Mouse (Mus musculus) hindbrain, embryonic 10.5 days (tissue): Measurements from ENCODE around the gene Elmsan1. TPM values are rescaled to one million over a fixed set of nuclear protein-coding genes. Genes with fewer than 3 reads are reported as not detected.
"Not testable (repeated sequence)": the region's sequence is repeated elsewhere in the genome, so short reads cannot be mapped to it uniquely, and the experiment has no call there.

Experiments used
- DNase-seq: peaks from one replicate; pipeline ENCODE4 v3.0.0-alpha.2; 2017; ENCODE audit warnings: low spot score
- H3K27ac ChIP-seq: fragments of 300-500 bp; sonication (generic); 2 replicates; pipeline ENCODE4 v1.5.1; 2016; ENCODE audit warnings: mild to moderate bottlenecking, moderate library complexity
- H3K27me3 ChIP-seq: fragments of 300-500 bp; sonication (generic); 2 replicates; pipeline ENCODE4 v1.6.1; 2016; ENCODE audit warnings: mild to moderate bottlenecking; ENCODE audit not compliant: poor library complexity, insufficient read depth, severe bottlenecking
- H3K36me3 ChIP-seq: fragments of 300-500 bp; sonication (generic); 2 replicates; pipeline ENCODE4 v1.6.1; 2016; ENCODE audit warnings: mild to moderate bottlenecking, moderate library complexity
- H3K4me1 ChIP-seq: fragments of 300-500 bp; sonication (generic); replicated peaks from 2 replicates; pipeline ENCODE4 v1.6.1; 2016; ENCODE audit warnings: mild to moderate bottlenecking
- H3K4me3 ChIP-seq: fragments of 300-500 bp; sonication (generic); 2 replicates; pipeline ENCODE4 v1.5.1; 2016; ENCODE audit warnings: mild to moderate bottlenecking, moderate library complexity
- H3K9me3 ChIP-seq: fragments of 300-500 bp; sonication (generic); 2 replicates; pipeline ENCODE4 v1.6.1; 2016; ENCODE audit warnings: mild to moderate bottlenecking, moderate library complexity
- WGBS: fragments of 180-500 bp; shearing (Covaris S2); methylation state at CpG from one replicate; pipeline ENCODE4 v1.1.7; 2016; 5-methylcytosine and 5-hydroxymethylcytosine counted together
- polyA plus RNA-seq: library from polyadenylated mRNA; unstranded; fragments of >200 nt; fragmentation: Nextera tagmentation; extraction: Ambion mirVana; gene quantifications from 2 replicates; pipeline ENCODE4 v1.2.1, GENCODE M21; 2016

Gene Elmsan1
- 6.5 and 8.2 TPM in 2 replicates for polyA plus RNA-seq

GRCm38 (mm10) chr12:84218289-84219120 lies at the start of gene Elmsan1:
Elmsan1 (minus strand) TSS chr12:84218881.
- DNase-seq: peak; percentile 80
- WGBS: under 1% methylated on average over 82 of the region's 82 CpGs
- H3K4me1 ChIP-seq: peaks cover 83% of the 10 kb centered on the region
- H3K9me3 ChIP-seq: no peaks in the 10 kb centered on the region
- peaks cover 14% of the 10 kb centered on the region for H3K27me3 ChIP-seq
- peak within 1 kb of the TSS; percentile 96 for H3K27ac ChIP-seq
- H3K36me3 ChIP-seq: peaks cover 19% of the 10 kb centered on the region; the same call in 1 of the 2 replicates
- H3K4me3 ChIP-seq: peak within 1 kb of the TSS; percentile 95

- Histone ChIP-seq H3K4me3 (no peak overlapping the region), H3K4me1 (peaks cover 5% of the 10 kb centered on the region; the same call in 1 of the 2 replicates), H3K9me3 (no peaks in the 10 kb centered on the region), H3K27me3 (no peaks in the 10 kb centered on the region), H3K27ac (no peak overlapping the region), H3K36me3 (no peaks in the 10 kb centered on the region)
- WGBS: 73% methylated on average over 2 of the region's 2 CpGs
- no peak for DNase-seq
Observed at GRCm38 (mm10) chr12:84267264-84267663, 48.6 kb upstream of the Elmsan1 start.

- no peak overlapping the region for H3K27ac ChIP-seq
- H3K4me1 ChIP-seq: peaks cover 10% of the 10 kb centered on the region; the same call in 1 of the 2 replicates
- peak; percentile 9 for DNase-seq
- WGBS: 49% methylated on average over 7 of the region's 7 CpGs
- no peak overlapping the region for H3K4me3 ChIP-seq
- no peaks in the 10 kb centered on the region for H3K9me3 ChIP-seq
- H3K36me3 ChIP-seq: no peaks in the 10 kb centered on the region
- H3K27me3 ChIP-seq: no peaks in the 10 kb centered on the region
Observed at GRCm38 (mm10) chr12:84260363-84260762, 41.7 kb upstream of the Elmsan1 start.

GRCm38 (mm10) chr12:84254886-84255285 lies 36.2 kb upstream of the Elmsan1 start:
- 84% methylated on average over 5 of the region's 5 CpGs for WGBS
- Histone ChIP-seq H3K36me3 (no peaks in the 10 kb centered on the region), H3K4me1 (no peaks in the 10 kb centered on the region), H3K4me3 (no peak overlapping the region), H3K27me3 (no peaks in the 10 kb centered on the region), H3K27ac (no peak overlapping the region), H3K9me3 (peaks cover 5% of the 10 kb centered on the region; the same call in 1 of the 2 replicates)
- DNase-seq: no peak

- H3K4me3 ChIP-seq: no peak overlapping the region
- no peak overlapping the region for H3K27ac ChIP-seq
- peaks cover 5% of the 10 kb centered on the region; the same call in 1 of the 2 replicates for H3K9me3 ChIP-seq
- 90% methylated on average over 5 of the region's 5 CpGs for WGBS
- no peaks in the 10 kb centered on the region for H3K36me3 ChIP-seq
- no peaks in the 10 kb centered on the region for H3K27me3 ChIP-seq
- no peak for DNase-seq
- H3K4me1 ChIP-seq: no peaks in the 10 kb centered on the region
Observed at GRCm38 (mm10) chr12:84252811-84253210, 34.1 kb upstream of the Elmsan1 start.

GRCm38 (mm10) chr12:84249217-84249616 lies 30.5 kb upstream of the Elmsan1 start:
- WGBS: 4% methylated on average over 3 of the region's 3 CpGs
- peaks cover 5% of the 10 kb centered on the region; the same call in 1 of the 2 replicates for H3K9me3 ChIP-seq
- peak; percentile 71 for DNase-seq
- no peak overlapping the region for H3K4me3 ChIP-seq
- no peaks in the 10 kb centered on the region for H3K4me1 ChIP-seq
- H3K27ac ChIP-seq: no peak overlapping the region
- H3K36me3 ChIP-seq: no peaks in the 10 kb centered on the region
- no peaks in the 10 kb centered on the region for H3K27me3 ChIP-seq

- H3K4me1 ChIP-seq: no peaks in the 10 kb centered on the region
- no peaks in the 10 kb centered on the region for H3K9me3 ChIP-seq
- no peak overlapping the region for H3K27ac ChIP-seq
- no peak for DNase-seq
- H3K4me3 ChIP-seq: no peak overlapping the region
- H3K36me3 ChIP-seq: no peaks in the 10 kb centered on the region
- WGBS: 64% methylated on average over 5 of the region's 5 CpGs
- no peaks in the 10 kb centered on the region for H3K27me3 ChIP-seq
Observed at GRCm38 (mm10) chr12:84245683-84246082, 27.0 kb upstream of the Elmsan1 start.

GRCm38 (mm10) chr12:84243076-84243770 lies 24.5 kb upstream of the Elmsan1 start:
- WGBS: 84% methylated on average over 7 of the region's 7 CpGs
- H3K36me3 ChIP-seq: no peaks in the 10 kb centered on the region
- DNase-seq: no peak

GRCm38 (mm10) chr12:84237036-84237435 lies 18.4 kb upstream of the Elmsan1 start:
- H3K36me3 ChIP-seq: not testable (repeated sequence)

More at GRCm38 (mm10) chr12:84243076-84243770, 24.5 kb upstream of the Elmsan1 start:
- Histone ChIP-seq H3K9me3 (no peaks in the 10 kb centered on the region), H3K27ac (no peak overlapping the region), H3K4me1 (peaks cover 8% of the 10 kb centered on the region), H3K4me3 (no peak overlapping the region), H3K27me3 (no peaks in the 10 kb centered on the region)

GRCm38 (mm10) chr12:84235981-84236752 lies 17.5 kb upstream of the Elmsan1 start:
- no peak overlapping the region for H3K27ac ChIP-seq
- peaks cover 8% of the 10 kb centered on the region for H3K4me1 ChIP-seq
- H3K27me3 ChIP-seq: no peaks in the 10 kb centered on the region
- DNase-seq: no peak
- no peak overlapping the region for H3K4me3 ChIP-seq
- no peaks in the 10 kb centered on the region for H3K9me3 ChIP-seq
- 84% methylated on average over 10 of the region's 10 CpGs for WGBS
- H3K36me3 ChIP-seq: no peaks in the 10 kb centered on the region

More at GRCm38 (mm10) chr12:84237036-84237435, 18.4 kb upstream of the Elmsan1 start:
- H3K27ac ChIP-seq, H3K9me3 ChIP-seq, DNase-seq, H3K4me1 ChIP-seq, H3K27me3 ChIP-seq, H3K4me3 ChIP-seq: not testable (repeated sequence)
- WGBS: 88% methylated on average over 5 of the region's 5 CpGs

- 94% methylated on average over 6 of the region's 6 CpGs for WGBS
- Histone ChIP-seq H3K27ac (no peak overlapping the region), H3K36me3 (no peaks in the 10 kb centered on the region), H3K9me3 (no peaks in the 10 kb centered on the region), H3K27me3 (no peaks in the 10 kb centered on the region), H3K4me3 (no peak overlapping the region), H3K4me1 (peaks cover 8% of the 10 kb centered on the region)
- DNase-seq: no peak
Observed at GRCm38 (mm10) chr12:84235577-84235976, 16.9 kb upstream of the Elmsan1 start.

GRCm38 (mm10) chr12:84233488-84234100 lies 14.9 kb upstream of the Elmsan1 start:
- Histone ChIP-seq H3K4me1 (no peaks in the 10 kb centered on the region), H3K36me3 (no peaks in the 10 kb centered on the region), H3K9me3 (no peaks in the 10 kb centered on the region), H3K27ac (0 out of 2 replicates have a peak overlapping the region, but pooled peaks have one; percentile 0), H3K27me3 (no peaks in the 10 kb centered on the region), H3K4me3 (no peak overlapping the region)
- no peak for DNase-seq
- WGBS: 82% methylated on average over 8 of the region's 8 CpGs
